Mouse (Mus musculus) liver, postnatal 0 days (tissue): ENCODE results near the gene Syt7. TPM values are rescaled to one million over a fixed set of nuclear protein-coding genes. Genes with fewer than 3 reads are reported as not detected.
A peak's percentile ranks its signal among the peaks of the same experiment; 100 is the strongest.

ENCODE experiments used
- ATAC-seq: fragments of 200-750 bp; cut with Nextera tagmentation; 2 replicates; pipeline ENCODE4 v1.8.0; 2017; ENCODE audit warnings: mild to moderate bottlenecking, moderate library complexity
- DNase-seq: peaks from one replicate; pipeline ENCODE4 v3.0.0-alpha.2; 2016
- H3K27ac ChIP-seq: fragments of 300-500 bp; sonication (generic); 2 replicates; pipeline ENCODE4 v1.5.1; 2014; ENCODE audit warnings: antibody characterized with exemption, moderate library complexity, mild to moderate bottlenecking, low read depth
- H3K27me3 ChIP-seq: fragments of 300-500 bp; sonication (generic); 2 replicates; pipeline ENCODE4 v1.6.1; 2014; ENCODE audit warnings: low read length, control low read depth, mixed read lengths; ENCODE audit not compliant: insufficient read depth
- H3K36me3 ChIP-seq: fragments of 300-500 bp; sonication (generic); replicated peaks from 2 replicates; pipeline ENCODE4 v1.6.1; 2014; ENCODE audit warnings: mild to moderate bottlenecking, control low read depth, low read length, moderate library complexity, mixed read lengths; ENCODE audit not compliant: insufficient read depth
- H3K4me1 ChIP-seq: fragments of 300-500 bp; sonication (generic); 2 replicates; pipeline ENCODE4 v1.6.1; 2014; ENCODE audit warnings: antibody characterized with exemption, mild to moderate bottlenecking, control low read depth; ENCODE audit not compliant: insufficient read depth
- H3K4me2 ChIP-seq: fragments of 300-500 bp; sonication (generic); 2 replicates; pipeline ENCODE4 v1.6.1; 2014; ENCODE audit warnings: low read depth, mild to moderate bottlenecking, low read length, moderate library complexity, mixed read lengths
- H3K4me3 ChIP-seq: fragments of 300-500 bp; sonication (generic); 2 replicates; pipeline ENCODE4 v1.5.1; 2014; ENCODE audit warnings: low read depth, low read length
- H3K9ac ChIP-seq: fragments of 300-500 bp; sonication (generic); replicated peaks from 2 replicates; pipeline ENCODE4 v1.6.1; 2014; ENCODE audit warnings: mild to moderate bottlenecking, moderate library complexity
- H3K9me3 ChIP-seq: fragments of 300-500 bp; sonication (generic); 2 replicates; pipeline ENCODE4 v1.6.1; 2016; ENCODE audit warnings: mild to moderate bottlenecking, control low read depth, low read length, mixed read lengths
- CTCF ChIP-seq: sonication (generic); IDR thresholded peaks from 2 replicates; pipeline ENCODE4 v1.5.1; 2016; ENCODE audit warnings: antibody characterized with exemption, low read depth
- EP300 ChIP-seq: IDR thresholded peaks from 2 replicates; pipeline ENCODE4 v1.6.1; 2016; ENCODE audit warnings: antibody characterized with exemption, low read depth, mild to moderate bottlenecking
- WGBS: fragments of 180-500 bp; shearing (Covaris S2); extraction: QIAGEN DNeasy Blood & Tissue Kit; methylation state at CpG from one replicate; pipeline ENCODE4 v1.1.7; 2014; ENCODE audit not compliant: insufficient replicate concordance; 5-methylcytosine and 5-hydroxymethylcytosine counted together
- polyA plus RNA-seq: library from polyadenylated mRNA; unstranded; fragments of >200 nt; fragmentation: Nextera tagmentation; extraction: Ambion mirVana; gene quantifications from 2 replicates; pipeline ENCODE4 v1.2.1, GENCODE M21; 2015

Syt7 gene
- polyA plus RNA-seq, 1 experiment from 2014 or later, result 0.04 TPM

DNA sequence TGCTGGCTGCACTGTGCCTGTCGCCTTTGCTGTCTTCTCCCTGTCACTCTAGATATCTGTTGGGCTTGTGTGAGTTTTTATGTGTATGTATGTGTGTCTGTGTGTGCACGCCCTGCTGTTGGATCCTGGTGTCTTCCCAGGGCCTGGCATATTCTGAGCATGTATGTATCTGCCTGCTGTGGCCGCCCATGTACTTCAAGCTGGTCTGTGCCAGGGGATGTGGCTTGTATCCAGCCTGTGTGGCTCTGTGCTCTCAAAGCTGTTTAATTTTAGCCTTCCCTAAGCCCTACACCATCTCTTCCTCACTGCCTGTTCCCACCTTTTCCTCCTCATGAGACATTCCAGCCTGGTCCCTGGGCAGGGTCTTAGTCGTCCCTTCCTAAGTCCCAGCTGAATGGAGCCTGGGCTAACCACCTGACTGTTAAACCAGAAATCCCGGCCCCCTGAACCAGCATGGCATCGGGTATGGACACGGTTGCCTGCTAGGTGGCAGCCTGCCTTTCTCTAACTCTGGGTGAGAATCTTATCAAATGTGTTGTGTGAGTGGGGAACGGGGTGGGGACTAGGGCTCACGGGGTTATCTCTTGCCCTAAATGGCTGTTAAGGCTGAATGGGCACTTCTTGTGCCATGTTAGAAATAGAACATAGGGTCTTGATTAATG, 45.1 kb downstream of the Syt7 start:
- no peaks in the 10 kb centered on the region for H3K4me1 ChIP-seq
- TF ChIP-seq CTCF (no peak), EP300 (no peak)
- H3K27ac ChIP-seq, result no peak overlapping the region
- no peaks in the 10 kb centered on the region for H3K9me3 ChIP-seq
- WGBS, result 61% methylated on average over 9 of the region's 9 CpGs
- no peak for DNase-seq
- no peak for ATAC-seq
- no peaks in the 10 kb centered on the region for H3K27me3 ChIP-seq
- H3K4me3 ChIP-seq, result no peak overlapping the region
- H3K9ac ChIP-seq, result no peak overlapping the region
- no peak overlapping the region for H3K4me2 ChIP-seq
- H3K36me3 ChIP-seq, result no peaks in the 10 kb centered on the region

DNA sequence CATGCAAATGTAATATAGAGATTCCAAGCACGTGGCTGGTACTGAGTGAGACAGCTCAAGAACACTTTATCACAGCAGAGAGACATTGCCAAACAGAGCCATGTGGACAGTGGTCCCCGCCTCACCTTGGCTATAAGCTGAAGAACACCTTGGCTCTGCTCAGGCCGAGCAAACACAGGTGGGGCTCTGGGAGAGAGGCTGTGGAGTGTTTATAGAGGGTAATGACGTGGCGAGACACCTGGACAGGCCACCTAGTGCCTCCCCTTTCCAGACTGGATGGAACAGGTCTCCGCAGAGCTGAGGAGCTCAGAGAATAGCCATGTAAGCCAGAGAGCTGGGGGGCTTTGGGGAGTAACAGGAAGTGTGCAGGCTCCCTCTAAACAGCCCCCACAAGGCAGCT, 46.0 kb downstream of the Syt7 start:
- TF ChIP-seq CTCF (no peak), EP300 (no peak)

DNA sequence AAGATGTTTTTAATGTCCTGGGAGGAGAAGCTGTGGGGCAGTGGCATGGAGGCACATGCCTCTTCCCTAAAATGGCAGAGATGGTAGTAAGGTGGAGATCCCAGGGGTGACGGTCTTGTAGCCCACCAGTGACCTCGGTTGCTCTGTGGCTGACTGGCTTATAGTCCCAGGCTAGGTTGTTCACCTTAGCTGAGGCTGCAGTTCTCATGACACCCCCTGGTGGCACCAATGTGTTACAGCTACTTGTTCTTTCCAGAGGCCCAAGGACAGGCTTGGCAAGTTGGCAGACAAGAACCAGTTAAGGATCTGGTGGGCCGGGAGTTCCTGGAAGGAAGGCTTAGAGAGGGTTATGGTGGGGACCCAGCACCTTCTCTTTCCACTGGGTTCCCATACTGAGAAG, 47.0 kb downstream of the Syt7 start:
- no peak overlapping the region for H3K4me2 ChIP-seq
- WGBS, result 27% methylated on average over 3 of the region's 3 CpGs
- no peaks in the 10 kb centered on the region for H3K4me1 ChIP-seq
- no peak overlapping the region for H3K27ac ChIP-seq
- H3K27me3 ChIP-seq, result no peaks in the 10 kb centered on the region
- H3K4me3 ChIP-seq, result no peak overlapping the region
- H3K9ac ChIP-seq, result no peak overlapping the region
- H3K9me3 ChIP-seq, result no peaks in the 10 kb centered on the region
- H3K36me3 ChIP-seq, result no peaks in the 10 kb centered on the region
- peak; percentile 72 for DNase-seq
- no peak for ATAC-seq
- TF ChIP-seq CTCF (peak; percentile 89), EP300 (no peak)

More for the DNA sequence above, 46.0 kb downstream of the Syt7 start:
- no peaks in the 10 kb centered on the region for H3K4me1 ChIP-seq
- 51% methylated on average over 6 of the region's 6 CpGs for WGBS
- ATAC-seq (no peak), DNase-seq (no peak)
- H3K36me3 ChIP-seq, result no peaks in the 10 kb centered on the region
- no peak overlapping the region for H3K9ac ChIP-seq
- H3K4me2 ChIP-seq, result no peak overlapping the region
- H3K9me3 ChIP-seq, result no peaks in the 10 kb centered on the region
- H3K27me3 ChIP-seq, result no peaks in the 10 kb centered on the region
- no peak overlapping the region for H3K4me3 ChIP-seq
- H3K27ac ChIP-seq, result no peak overlapping the region

DNA sequence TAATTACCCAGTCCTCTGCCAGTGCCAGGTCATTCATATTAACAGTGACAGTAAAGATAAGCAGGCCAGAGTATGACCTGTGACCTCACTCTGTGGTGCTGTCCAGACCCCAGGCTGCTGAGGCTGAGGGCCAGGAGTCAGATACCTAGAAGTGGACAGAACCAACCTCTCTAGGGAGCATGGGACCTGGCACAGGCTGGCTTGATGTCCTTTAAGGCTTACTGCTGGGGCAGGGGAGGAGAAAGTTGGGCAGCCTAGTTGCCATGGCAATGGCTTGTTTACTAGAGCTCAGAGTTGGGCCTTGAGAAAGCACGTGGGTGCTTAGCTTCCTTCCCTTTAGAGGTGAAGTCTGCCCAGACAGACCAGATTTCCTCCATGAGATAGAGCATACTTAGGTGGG, 47.8 kb downstream of the Syt7 start:
- Histone ChIP-seq H3K4me2 (no peak overlapping the region), H3K27me3 (no peaks in the 10 kb centered on the region), H3K9me3 (no peaks in the 10 kb centered on the region), H3K9ac (no peak overlapping the region), H3K4me1 (no peaks in the 10 kb centered on the region), H3K36me3 (no peaks in the 10 kb centered on the region), H3K4me3 (no peak overlapping the region), H3K27ac (no peak overlapping the region)
- DNase-seq, result no peak
- no peak for ATAC-seq
- WGBS, result 5% methylated on average over 1 of the region's 1 CpGs
- TF ChIP-seq EP300 (no peak), CTCF (no peak)

DNA sequence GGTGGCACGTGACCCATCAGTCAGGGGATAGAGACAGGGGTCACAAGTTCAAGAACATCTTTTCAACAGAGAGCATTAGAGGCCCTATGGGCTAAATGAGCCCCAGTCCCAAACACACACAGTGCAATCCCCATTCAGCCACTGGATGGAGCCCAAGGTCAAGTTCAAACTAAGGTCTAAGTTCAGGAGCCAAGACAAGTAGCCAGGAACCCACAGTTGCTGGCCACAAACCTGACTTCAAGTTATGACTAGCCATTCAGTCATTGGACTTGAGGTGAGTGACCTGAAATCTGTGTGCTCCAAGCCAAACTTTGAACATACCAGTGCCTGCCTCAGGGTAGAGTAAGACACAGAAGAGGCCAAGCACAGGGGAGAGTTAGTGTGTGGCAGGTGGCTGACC, 48.6 kb downstream of the Syt7 start:
- no peaks in the 10 kb centered on the region for H3K36me3 ChIP-seq
- H3K4me1 ChIP-seq, result no peaks in the 10 kb centered on the region
- H3K27me3 ChIP-seq, result no peaks in the 10 kb centered on the region
- DNase-seq, result no peak
- H3K4me3 ChIP-seq, result no peak overlapping the region
- ATAC-seq, result no peak
- no peak overlapping the region for H3K9ac ChIP-seq
- no peak overlapping the region for H3K27ac ChIP-seq
- 50% methylated on average over 1 of the region's 1 CpGs for WGBS
- H3K9me3 ChIP-seq, result no peaks in the 10 kb centered on the region
- TF ChIP-seq CTCF (peak; percentile 53), EP300 (no peak)
- H3K4me2 ChIP-seq, result no peak overlapping the region

DNA sequence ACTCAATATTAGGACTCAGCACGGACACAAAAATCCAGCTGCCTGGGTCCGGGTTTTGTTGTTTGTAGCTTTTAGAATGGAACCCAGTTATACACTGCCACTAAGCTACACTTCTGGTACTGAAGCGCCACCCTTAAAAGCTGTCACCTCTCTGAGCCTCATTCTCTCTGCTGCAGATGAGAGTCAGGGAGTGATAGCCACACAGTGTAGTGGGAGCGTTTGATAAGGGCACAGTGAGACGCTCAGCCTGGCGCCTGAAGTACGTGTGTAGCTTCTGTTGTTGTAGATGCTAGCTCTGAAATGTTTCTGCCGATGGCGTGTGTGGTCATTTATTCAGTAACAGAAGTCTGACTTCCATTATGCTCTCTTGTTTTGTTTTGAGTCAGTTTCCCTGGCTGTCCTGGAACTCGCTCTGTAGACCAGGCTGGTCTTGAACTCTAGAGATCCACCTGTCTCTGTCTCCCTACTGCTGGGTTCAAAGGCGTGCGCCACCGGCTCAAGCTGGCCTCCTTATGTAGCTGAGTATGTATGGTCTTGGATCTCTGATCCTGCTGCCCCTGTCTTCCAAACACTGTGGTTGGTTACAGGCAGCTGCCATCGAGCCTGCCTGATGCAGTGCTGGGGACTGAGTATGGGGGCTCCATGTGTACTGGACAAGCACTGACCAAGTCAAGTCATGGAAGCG, 55.9 kb downstream of the Syt7 start:
- Histone ChIP-seq H3K27ac (0 out of 2 replicates have a peak overlapping the region, but pooled peaks have one; percentile 30), H3K4me2 (peak overlapping the region; percentile 4; the same call in 1 of the 2 replicates), H3K9me3 (no peaks in the 10 kb centered on the region; the same call in 1 of the 2 replicates), H3K9ac (no peak overlapping the region), H3K36me3 (no peaks in the 10 kb centered on the region), H3K4me3 (no peak overlapping the region), H3K4me1 (no peaks in the 10 kb centered on the region), H3K27me3 (no peaks in the 10 kb centered on the region)
- TF ChIP-seq CTCF, result no peak
- peak; percentile 47; the same call in 1 of the 2 replicates for TF ChIP-seq EP300
- WGBS, result 72% methylated on average over 15 of the region's 15 CpGs
- no peak for DNase-seq
- peak; percentile 87 for ATAC-seq
